ENCODE assay signal across 20 mouse cellular contexts in the genomic region with DNA sequence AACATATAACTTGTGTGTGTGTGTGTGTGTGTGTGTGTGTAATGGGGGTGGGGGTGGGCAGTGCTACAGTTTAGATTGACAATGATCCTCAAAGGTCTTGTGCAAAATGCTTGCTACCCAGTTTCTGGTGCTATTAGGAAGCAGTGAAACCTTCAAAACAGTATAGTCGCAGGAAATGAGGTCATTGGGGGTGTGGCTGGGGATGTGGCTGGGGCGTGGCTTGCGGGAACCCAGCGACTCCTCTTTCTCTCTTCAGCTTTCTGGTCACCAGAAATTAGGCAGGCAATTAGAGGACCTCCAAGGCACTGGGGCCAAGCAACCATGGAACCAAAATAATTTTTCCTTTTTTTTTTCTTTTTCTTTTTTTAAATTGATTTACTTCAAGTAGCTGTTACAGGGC.
A peak's percentile ranks its signal among the peaks of the same experiment; 100 is the strongest.
DNase-seq lines count a peak whose midpoint lies in the region; ATAC-seq and TF ChIP-seq lines count a peak whose summit lies in the region.
"Had no signal": no experiment of that assay in that cellular context is flagged by ENCODE, and none has a peak within 500 bp of the region (broad histone marks: within the 10 kb centered on the region; RNA-seq: fewer than 3 reads in every experiment).

No protein-coding gene starts in this region.

- no peak overlapping the region; the same call in none of the 2 replicates for H3K27ac ChIP-seq in kidney, adult 2 months (ENCODE audit: insufficient read depth, low read depth, low read length)
- H3K27ac ChIP-seq in kidney, embryonic 15.5 days = no peak overlapping the region
- H3K27ac ChIP-seq in hindbrain, embryonic 10.5 days = no peak overlapping the region
- H3K27ac ChIP-seq: embryonic facial prominence, embryonic 13.5 days; hindbrain, embryonic 15.5 days had no signal

- no peak overlapping the region for H3K4me2 ChIP-seq in kidney, embryonic 15.5 days
- H3K4me2 ChIP-seq: embryonic facial prominence, embryonic 13.5 days; heart, embryonic 11.5 days; hindbrain, embryonic 15.5 days had no signal

- DNase-seq in kidney, adult 2 months = peak; percentile 40
- DNase-seq in thymus, postnatal 4 days = peak; percentile 32
- no peak for DNase-seq in thymus, postnatal 0 days (ENCODE audit: low spot score)
- peak; percentile 31 to 34 for DNase-seq in lung, postnatal 4 days
- DNase-seq in hindbrain, embryonic 10.5 days (ENCODE audit: low spot score) = no peak
- DNase-seq in cerebellum, postnatal 36 days = no peak
- DNase-seq: adrenal gland, postnatal 25 days; cerebellum, adult 2 months; layer of hippocampus, adult 9-11 months; liver, postnatal 0 days; right cerebral cortex, postnatal 25 days had no signal

- TF ChIP-seq CTCF in kidney, adult 2 months (conservative IDR thresholded peaks at IDR 0.05; ENCODE audit: insufficient read depth, insufficient read length, low read depth, low read length) = no peak

- no peak overlapping the region for H3K9ac ChIP-seq in kidney, embryonic 15.5 days
- H3K9ac ChIP-seq: embryonic facial prominence, embryonic 13.5 days; hindbrain, embryonic 15.5 days; liver, postnatal 0 days had no signal

- H3K4me3 ChIP-seq in kidney, adult 2 months (ENCODE audit: insufficient read depth, low read depth, low read length) = no peak overlapping the region
- H3K4me3 ChIP-seq in kidney, embryonic 15.5 days (replicated peaks) = no peak overlapping the region
- no peak overlapping the region for H3K4me3 ChIP-seq in hindbrain, embryonic 10.5 days
- H3K4me3 ChIP-seq: embryonic facial prominence, embryonic 13.5 days; hindbrain, embryonic 15.5 days; limb, embryonic 10.5 days had no signal

- peaks cover 8% of the 10 kb centered on the region for H3K4me1 ChIP-seq in kidney, adult 2 months (ENCODE audit: control insufficient read depth, insufficient read depth, low read length)
- H3K4me1 ChIP-seq in kidney, embryonic 15.5 days = peaks cover 20% of the 10 kb centered on the region
- peaks cover 22% of the 10 kb centered on the region for H3K4me1 ChIP-seq in hindbrain, embryonic 10.5 days (replicated peaks)
- H3K4me1 ChIP-seq: embryonic facial prominence, embryonic 13.5 days; hindbrain, embryonic 15.5 days had no signal

- WGBS in kidney, adult 2 months = 85% methylated on average over 4 of the region's 4 CpGs
- 85% methylated on average over 4 of the region's 4 CpGs for WGBS in kidney, embryonic 15.5 days
- 94% methylated on average over 4 of the region's 4 CpGs for WGBS in hindbrain, embryonic 10.5 days

- H3K27me3 ChIP-seq in kidney, adult 2 months (replicated peaks; ENCODE audit: control insufficient read depth, insufficient read depth, low read length) = no peaks in the 10 kb centered on the region
- H3K27me3 ChIP-seq in kidney, embryonic 15.5 days = no peaks in the 10 kb centered on the region
- H3K27me3 ChIP-seq in hindbrain, embryonic 10.5 days (ENCODE audit: insufficient read depth, poor library complexity, severe bottlenecking) = no peaks in the 10 kb centered on the region
- H3K27me3 ChIP-seq: embryonic facial prominence, embryonic 13.5 days; hindbrain, embryonic 15.5 days had no signal

- no peaks in the 10 kb centered on the region for H3K36me3 ChIP-seq in kidney, adult 2 months (ENCODE audit: control insufficient read depth, insufficient read depth, low read length)
- no peaks in the 10 kb centered on the region for H3K36me3 ChIP-seq in kidney, embryonic 15.5 days
- H3K36me3 ChIP-seq in hindbrain, embryonic 10.5 days = no peaks in the 10 kb centered on the region
- H3K36me3 ChIP-seq: embryonic facial prominence, embryonic 13.5 days; G1E; hindbrain, embryonic 15.5 days; limb, embryonic 10.5 days had no signal

- no peak for ATAC-seq in kidney, embryonic 15.5 days (replicated peaks; ENCODE audit: low FRiP score)
- ATAC-seq: forebrain, embryonic 14.5 days; intestine, embryonic 16.5 days; liver, postnatal 0 days; midbrain, embryonic 16.5 days had no signal

- H3K9me3 ChIP-seq in kidney, embryonic 15.5 days (replicated peaks) = no peaks in the 10 kb centered on the region
- no peaks in the 10 kb centered on the region for H3K9me3 ChIP-seq in hindbrain, embryonic 10.5 days
- H3K9me3 ChIP-seq: embryonic facial prominence, embryonic 13.5 days; G1E; hindbrain, embryonic 15.5 days; limb, embryonic 10.5 days had no signal

- no peak for TF ChIP-seq POLR2A in kidney, adult 2 months (IDR thresholded peaks at IDR 0.05; ENCODE audit: low read depth, low read length)

Comparison
In these comparisons a context has a peak if more than half of its experiments do, and no peak if none do; other contexts are left out.
1. DNase-seq: peak in kidney, adult 2 months (single experiment), thymus, postnatal 4 days (single experiment) and lung, postnatal 4 days (2 of 2); none in thymus, postnatal 0 days (single experiment), hindbrain, embryonic 10.5 days (single experiment) and cerebellum, postnatal 36 days (0 of 2).